Mouse (Mus musculus): ENCODE results near the gene Carmil2. TPM values are rescaled to one million over a fixed set of nuclear protein-coding genes. Genes with fewer than 3 reads are reported as not detected.

The Carmil2 gene
- polyA plus RNA-seq, 1 experiment, result 0.58 TPM

DNA sequence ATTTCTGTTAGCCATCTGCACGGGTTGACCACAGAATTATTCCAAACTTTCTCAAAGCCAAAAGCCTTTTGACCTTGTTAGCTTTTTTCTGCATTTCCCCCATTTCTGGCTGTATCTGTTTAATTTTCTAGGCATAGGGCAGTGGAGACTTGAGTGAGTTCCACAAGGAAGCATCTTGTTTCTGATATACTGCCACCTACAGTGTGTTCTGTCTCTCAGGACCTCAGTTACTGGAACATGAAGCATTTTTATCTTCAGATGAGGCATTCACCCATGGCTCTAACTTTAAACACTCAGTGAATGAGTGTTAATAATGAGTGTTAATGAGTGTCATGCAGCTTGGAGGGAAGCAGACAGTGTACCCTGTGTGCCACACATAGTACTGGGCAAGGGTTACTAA, 8.2 kb upstream of the Carmil2 start:
- TF ChIP-seq POLR2A (IDR thresholded peaks at IDR 0.05; ENCODE audit: low read depth, low read length) (no peak), CTCF (IDR thresholded peaks at IDR 0.05; ENCODE audit: borderline replicate concordance, insufficient read depth, low read length) (no peak)
- Histone ChIP-seq H3K27ac (ENCODE audit: insufficient read depth, low read length) (no peak overlapping the region), H3K4me1 (ENCODE audit: control insufficient read depth, insufficient read depth, low read length) (no peaks in the 10 kb centered on the region), H3K4me3 (ENCODE audit: insufficient read depth, low read length) (no peak overlapping the region)

DNA sequence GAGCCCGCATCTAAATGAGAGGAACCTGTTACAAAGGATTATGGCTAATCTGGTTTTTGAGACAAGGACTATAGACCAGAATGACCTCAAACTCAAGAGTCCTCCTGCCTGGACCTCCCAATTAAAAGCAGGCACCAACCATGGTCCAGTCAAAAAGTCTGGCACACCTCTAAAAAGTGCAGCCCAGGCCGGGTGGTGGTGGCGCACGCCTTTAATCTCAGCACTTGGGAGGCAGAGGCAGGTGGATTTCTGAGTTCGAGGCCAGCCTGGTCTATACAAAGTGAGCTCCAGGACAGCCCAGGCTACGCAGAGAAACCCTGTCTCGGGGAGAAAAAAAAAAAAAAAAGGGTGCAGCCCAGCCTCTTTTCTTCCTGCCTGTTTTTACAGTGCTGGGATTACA, 749 bp upstream of the Carmil2 start:
- Histone ChIP-seq H3K4me3 (ENCODE audit: insufficient read depth, low read length) (no peak overlapping the region), H3K27ac (ENCODE audit: insufficient read depth, low read length) (no peak overlapping the region), H3K4me1 (ENCODE audit: control insufficient read depth, insufficient read depth, low read length) (no peaks in the 10 kb centered on the region)
- TF ChIP-seq POLR2A (IDR thresholded peaks at IDR 0.05; ENCODE audit: low read depth, low read length), result no peak
- TF ChIP-seq CTCF (IDR thresholded peaks at IDR 0.05; ENCODE audit: borderline replicate concordance, insufficient read depth, low read length), result no peak

DNA sequence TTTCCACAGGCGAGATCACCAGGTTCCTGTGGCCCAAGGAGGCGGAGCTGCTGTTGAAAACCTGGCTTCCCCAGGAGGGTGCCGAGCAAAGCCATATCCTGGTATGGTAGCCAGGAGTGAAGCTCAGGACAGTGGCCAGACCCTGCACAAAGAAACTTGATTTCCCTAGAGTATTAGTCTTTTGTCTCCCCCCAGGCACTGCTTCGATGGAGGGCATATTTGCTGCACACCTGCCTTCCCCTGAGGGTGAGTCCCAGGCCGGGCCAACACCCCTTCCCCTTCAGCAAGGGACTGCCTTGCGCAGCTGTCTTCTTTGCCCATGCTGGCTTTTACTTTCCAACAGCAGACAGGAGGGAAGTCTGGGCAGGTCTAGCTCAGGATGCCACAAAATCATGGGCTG, 477 bp downstream of the Carmil2 start:
- no peaks in the 10 kb centered on the region for H3K4me1 ChIP-seq (ENCODE audit: control insufficient read depth, insufficient read depth, low read length)
- TF ChIP-seq POLR2A (IDR thresholded peaks at IDR 0.05; ENCODE audit: low read depth, low read length), result no peak
- TF ChIP-seq CTCF (IDR thresholded peaks at IDR 0.05; ENCODE audit: borderline replicate concordance, insufficient read depth, low read length), result no peak
- H3K4me3 ChIP-seq (ENCODE audit: insufficient read depth, low read length), result no peak overlapping the region
- H3K27ac ChIP-seq (ENCODE audit: insufficient read depth, low read length), result no peak overlapping the region

DNA sequence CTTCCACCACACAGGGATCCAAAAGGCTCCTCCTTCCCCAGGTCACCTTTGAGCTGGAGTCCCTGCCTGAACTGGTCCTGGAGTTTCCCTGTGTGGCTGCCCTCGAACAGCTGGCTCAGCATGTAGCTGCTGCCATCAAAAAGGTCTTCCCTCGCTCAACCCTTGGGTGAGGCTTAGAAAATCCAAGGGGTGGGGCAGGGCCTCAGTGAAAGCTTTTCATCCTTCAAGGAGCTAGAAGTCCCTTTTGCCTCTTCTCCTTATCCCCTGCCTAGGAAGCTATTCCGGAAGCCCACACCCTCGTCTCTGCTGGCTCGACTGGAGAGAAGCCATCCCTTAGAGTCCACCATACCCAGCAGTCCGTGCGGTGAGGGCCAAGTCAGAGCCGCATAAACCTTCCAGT, 1.4 kb downstream of the Carmil2 start:
- no peak for TF ChIP-seq POLR2A (IDR thresholded peaks at IDR 0.05; ENCODE audit: low read depth, low read length)
- TF ChIP-seq CTCF (IDR thresholded peaks at IDR 0.05; ENCODE audit: borderline replicate concordance, insufficient read depth, low read length), result no peak
- H3K4me3 ChIP-seq (ENCODE audit: insufficient read depth, low read length), result no peak overlapping the region
- H3K4me1 ChIP-seq (ENCODE audit: control insufficient read depth, insufficient read depth, low read length), result no peaks in the 10 kb centered on the region
- no peak overlapping the region for H3K27ac ChIP-seq (ENCODE audit: insufficient read depth, low read length)

GRCm38 (mm10) chr8:105688242-105688752, 2.2 kb downstream of the Carmil2 start:
- no peak overlapping the region for H3K27ac ChIP-seq (ENCODE audit: insufficient read depth, low read length)
- H3K4me3 ChIP-seq (ENCODE audit: insufficient read depth, low read length), result no peak overlapping the region
- TF ChIP-seq CTCF (IDR thresholded peaks at IDR 0.05; ENCODE audit: borderline replicate concordance, insufficient read depth, low read length) (no peak), POLR2A (IDR thresholded peaks at IDR 0.05; ENCODE audit: low read depth, low read length) (no peak)
- no peaks in the 10 kb centered on the region for H3K4me1 ChIP-seq (ENCODE audit: control insufficient read depth, insufficient read depth, low read length)

GRCm38 (mm10) chr8:105689256-105689982, 3.3 kb downstream of the Carmil2 start:
- Histone ChIP-seq H3K4me1 (ENCODE audit: control insufficient read depth, insufficient read depth, low read length) (no peaks in the 10 kb centered on the region), H3K4me3 (ENCODE audit: insufficient read depth, low read length) (no peak overlapping the region), H3K27ac (ENCODE audit: insufficient read depth, low read length) (no peak overlapping the region)
- TF ChIP-seq POLR2A (IDR thresholded peaks at IDR 0.05; ENCODE audit: low read depth, low read length), result no peak
- TF ChIP-seq CTCF (IDR thresholded peaks at IDR 0.05; ENCODE audit: borderline replicate concordance, insufficient read depth, low read length), result no peak

DNA sequence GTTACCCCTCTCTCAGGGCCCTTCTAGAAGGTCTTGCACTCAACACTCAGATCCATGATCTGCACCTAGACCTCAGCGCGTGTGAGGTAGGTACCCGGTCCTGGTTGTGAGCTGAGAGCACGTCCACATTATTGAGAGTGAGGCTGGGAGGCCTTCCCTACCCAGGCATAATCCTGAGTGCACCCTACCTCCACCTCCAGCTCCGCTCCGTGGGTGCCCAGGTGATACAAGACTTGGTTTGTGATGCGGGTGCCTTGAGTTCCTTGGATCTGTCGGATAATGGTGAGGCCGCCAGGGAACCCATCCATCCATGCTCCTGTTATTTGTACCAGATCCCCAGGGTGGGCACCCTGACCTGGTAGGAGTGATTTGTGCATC, 3.9 kb downstream of the Carmil2 start:
- H3K4me1 ChIP-seq (ENCODE audit: control insufficient read depth, insufficient read depth, low read length), result no peaks in the 10 kb centered on the region

DNA sequence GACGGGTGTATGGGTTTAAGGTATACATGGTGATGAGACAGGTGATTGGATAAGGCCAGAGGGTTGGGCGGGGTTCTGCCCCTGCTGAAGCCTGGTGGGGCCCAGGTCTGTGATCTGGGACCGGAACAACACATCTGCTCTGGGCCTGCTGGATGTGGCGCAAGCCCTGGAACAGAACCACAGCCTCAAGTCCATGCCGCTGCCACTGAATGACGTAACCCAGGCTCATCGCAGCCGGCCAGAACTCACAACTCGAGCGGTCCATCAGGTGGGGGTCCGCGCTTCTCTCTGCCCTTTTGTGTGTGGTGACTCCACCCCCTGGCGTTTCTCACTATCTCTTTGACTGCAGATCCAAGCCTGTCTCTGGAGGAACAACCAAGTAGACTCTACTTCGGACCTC, 4.9 kb downstream of the Carmil2 start:
- TF ChIP-seq POLR2A (IDR thresholded peaks at IDR 0.05; ENCODE audit: low read depth, low read length) (no peak), CTCF (IDR thresholded peaks at IDR 0.05; ENCODE audit: borderline replicate concordance, insufficient read depth, low read length) (no peak)
- Histone ChIP-seq H3K4me1 (ENCODE audit: control insufficient read depth, insufficient read depth, low read length) (no peaks in the 10 kb centered on the region), H3K27ac (ENCODE audit: insufficient read depth, low read length) (no peak overlapping the region), H3K4me3 (ENCODE audit: insufficient read depth, low read length) (no peak overlapping the region)

More for the DNA sequence above, 3.9 kb downstream of the Carmil2 start:
- no peak for TF ChIP-seq POLR2A (IDR thresholded peaks at IDR 0.05; ENCODE audit: low read depth, low read length)
- TF ChIP-seq CTCF (IDR thresholded peaks at IDR 0.05; ENCODE audit: borderline replicate concordance, insufficient read depth, low read length), result no peak
- H3K4me3 ChIP-seq (ENCODE audit: insufficient read depth, low read length), result no peak overlapping the region
- H3K27ac ChIP-seq (ENCODE audit: insufficient read depth, low read length), result no peak overlapping the region

DNA sequence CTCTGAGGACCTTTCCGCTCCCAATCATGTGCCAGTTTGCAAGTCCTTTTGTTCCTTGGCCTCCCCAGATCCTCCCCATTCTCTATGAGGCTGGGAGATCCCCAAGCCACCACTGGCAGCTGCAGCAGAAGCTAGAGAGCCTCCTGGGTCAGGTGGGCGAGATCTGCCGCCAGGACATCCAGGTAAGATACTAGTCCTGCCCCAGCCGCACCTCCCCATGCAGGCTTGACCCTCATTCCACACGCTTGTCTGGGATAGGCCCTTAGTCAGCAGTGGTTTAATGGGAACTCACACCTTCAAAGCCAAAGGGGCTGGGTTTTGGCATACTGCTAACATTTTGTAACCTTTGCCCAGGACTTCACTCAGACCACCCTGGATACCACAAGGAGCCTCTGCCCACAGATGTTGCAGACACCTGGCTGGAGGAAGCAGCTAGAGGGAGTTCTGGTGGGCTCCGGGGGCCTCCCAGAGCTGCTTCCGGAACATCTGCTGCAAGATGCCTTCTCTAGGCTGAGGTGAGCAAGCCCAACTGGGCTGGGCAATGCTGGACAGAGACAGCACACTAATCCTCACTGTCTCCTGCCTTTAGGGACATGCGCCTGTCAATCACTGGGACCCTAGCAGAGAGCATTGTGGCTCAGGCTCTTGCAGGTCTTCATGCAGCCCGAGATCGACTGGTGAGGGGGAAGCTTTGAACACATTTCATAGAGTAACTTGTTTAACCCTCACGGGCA, 6.5 kb downstream of the Carmil2 start:
- H3K4me1 ChIP-seq (ENCODE audit: control insufficient read depth, insufficient read depth, low read length), result no peaks in the 10 kb centered on the region
- no peak overlapping the region for H3K27ac ChIP-seq (ENCODE audit: insufficient read depth, low read length)
- TF ChIP-seq CTCF (IDR thresholded peaks at IDR 0.05; ENCODE audit: borderline replicate concordance, insufficient read depth, low read length) (no peak), POLR2A (IDR thresholded peaks at IDR 0.05; ENCODE audit: low read depth, low read length) (no peak)
- H3K4me3 ChIP-seq (ENCODE audit: insufficient read depth, low read length), result no peak overlapping the region

GRCm38 (mm10) chr8:105693648-105694047, 7.6 kb downstream of the Carmil2 start:
- H3K27ac ChIP-seq (ENCODE audit: insufficient read depth, low read length), result no peak overlapping the region
- H3K4me1 ChIP-seq (ENCODE audit: control insufficient read depth, insufficient read depth, low read length), result no peaks in the 10 kb centered on the region
- 0 out of 2 replicates have a peak overlapping the region, but pooled peaks have one; percentile 16 for H3K4me3 ChIP-seq (ENCODE audit: insufficient read depth, low read length)
- no peak for TF ChIP-seq CTCF (IDR thresholded peaks at IDR 0.05; ENCODE audit: borderline replicate concordance, insufficient read depth, low read length)
- TF ChIP-seq POLR2A (IDR thresholded peaks at IDR 0.05; ENCODE audit: low read depth, low read length), result no peak

Data from embryonic fibroblast, embryonic 13.5 days (primary cell).